ENCODE assay signal across 8 mouse cellular contexts in the genomic region with DNA sequence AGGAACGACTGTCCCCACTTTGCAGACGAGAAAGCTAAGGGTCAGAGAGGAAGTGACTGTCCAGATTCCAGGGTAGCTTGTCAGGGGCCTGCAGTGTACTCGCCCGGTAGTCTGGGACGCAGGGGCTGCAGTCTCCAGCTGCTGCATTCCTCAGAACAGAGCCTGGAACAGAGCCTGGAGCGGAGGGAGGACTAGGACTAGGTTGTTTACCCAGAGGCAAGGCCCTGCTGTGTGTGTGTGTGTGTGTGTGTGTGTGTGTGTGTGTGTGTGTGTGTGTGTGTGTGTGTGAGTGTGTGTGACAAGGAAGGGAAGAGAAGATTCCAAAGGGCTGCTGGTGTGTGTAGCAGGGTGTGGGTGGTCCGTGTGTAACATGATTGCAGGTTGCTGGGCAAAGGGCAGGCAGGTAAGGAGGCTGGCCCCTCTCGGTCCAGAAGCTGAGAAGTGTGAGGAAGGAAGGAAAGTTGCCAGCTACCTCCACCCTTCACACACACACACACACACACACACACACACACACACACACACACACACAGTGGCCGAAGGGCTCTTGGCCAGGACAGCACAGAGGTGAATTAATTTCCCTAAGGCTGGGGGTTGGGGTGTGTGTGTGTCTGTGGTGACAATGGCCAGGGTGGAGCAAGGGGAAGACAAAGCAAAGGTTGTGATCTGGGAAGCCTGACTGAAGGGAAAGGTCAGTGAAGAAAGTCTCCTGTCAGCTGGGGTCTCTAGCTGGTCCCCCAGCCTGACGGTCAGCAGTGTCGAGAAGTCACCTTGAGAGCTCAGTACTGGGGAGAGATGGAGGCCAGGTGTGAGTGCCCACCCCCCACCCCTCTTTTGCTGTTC. TPM values are rescaled to one million over a fixed set of nuclear protein-coding genes. Genes with fewer than 3 reads are reported as not detected.
A peak's percentile ranks its signal among the peaks of the same experiment; 100 is the strongest.
DNase-seq lines count a peak whose midpoint lies in the region; ATAC-seq and TF ChIP-seq lines count a peak whose summit lies in the region.

No protein-coding gene starts in this region.

- no peaks in the 10 kb centered on the region for H3K27me3 ChIP-seq in embryonic facial prominence, embryonic 14.5 days (replicated peaks; ENCODE audit: control insufficient read depth, insufficient read depth, low read length)
- H3K27me3 ChIP-seq in heart, postnatal 0 days (ENCODE audit: control insufficient read depth, insufficient read depth, low read length): no peaks in the 10 kb centered on the region
- no peaks in the 10 kb centered on the region for H3K27me3 ChIP-seq in midbrain, embryonic 10.5 days (ENCODE audit: low read depth, poor library complexity, severe bottlenecking)

- no peak overlapping the region for H3K4me2 ChIP-seq in embryonic facial prominence, embryonic 14.5 days (ENCODE audit: low read depth, low read length)
- peak overlapping the region; percentile 5; the same call in 1 of the 2 replicates for H3K4me2 ChIP-seq in heart, postnatal 0 days (ENCODE audit: low read depth, low read length)

- peak overlapping the region; percentile 37; the same call in 1 of the 2 replicates for H3K9ac ChIP-seq in embryonic facial prominence, embryonic 14.5 days (ENCODE audit: low read depth, low read length)
- peak overlapping the region; percentile 34 for H3K9ac ChIP-seq in heart, postnatal 0 days (replicated peaks; ENCODE audit: low read depth, low read length)

- no peak for DNase-seq in layer of hippocampus, adult 2 months (ENCODE audit: low spot score in 2 of 2)
- DNase-seq in layer of hippocampus, postnatal 25 days (ENCODE audit: extremely low spot score in 1 of 2, low spot score in 1 of 2): no peak
- peak; percentile 87 for DNase-seq in embryonic facial prominence, embryonic 14.5 days (ENCODE audit: low spot score)
- peak; percentile 68 for DNase-seq in heart, postnatal 0 days (ENCODE audit: low spot score)
- peak; percentile 79 to 88 for DNase-seq in kidney, postnatal 4 days
- DNase-seq in midbrain, embryonic 10.5 days (ENCODE audit: low spot score): no peak
- DNase-seq in urinary bladder, postnatal 4 days (ENCODE audit: low spot score in 2 of 2): peak; percentile 78 to 80
- DNase-seq in cerebellum, postnatal 4 days (ENCODE audit: low spot score in 2 of 2): no peak

- ATAC-seq in embryonic facial prominence, embryonic 14.5 days (ENCODE audit: low read depth): no peak
- ATAC-seq in heart, postnatal 0 days (ENCODE audit: insufficient read depth, low read depth): peak; percentile 64

- H3K4me3 ChIP-seq in layer of hippocampus, adult 2 months: no peak overlapping the region
- H3K4me3 ChIP-seq in embryonic facial prominence, embryonic 14.5 days (ENCODE audit: low read depth, low read length): no peak overlapping the region
- H3K4me3 ChIP-seq in heart, postnatal 0 days (ENCODE audit: low read depth, low read length): no peak overlapping the region
- H3K4me3 ChIP-seq in midbrain, embryonic 10.5 days: no peak overlapping the region

- peak overlapping the region; percentile 96 for H3K27ac ChIP-seq in layer of hippocampus, adult 2 months
- H3K27ac ChIP-seq in embryonic facial prominence, embryonic 14.5 days (replicated peaks; ENCODE audit: low read depth, low read length): peak overlapping the region; percentile 90
- peak overlapping the region; percentile 90 for H3K27ac ChIP-seq in heart, postnatal 0 days (ENCODE audit: low read depth)
- H3K27ac ChIP-seq in midbrain, embryonic 10.5 days (replicated peaks): peak overlapping the region; percentile 65

- H3K4me1 ChIP-seq in embryonic facial prominence, embryonic 14.5 days (ENCODE audit: control insufficient read depth, insufficient read depth, low read length): peaks cover 23% of the 10 kb centered on the region
- H3K4me1 ChIP-seq in heart, postnatal 0 days (ENCODE audit: control insufficient read depth, insufficient read depth): peaks cover 27% of the 10 kb centered on the region
- H3K4me1 ChIP-seq in midbrain, embryonic 10.5 days: peaks cover 42% of the 10 kb centered on the region

- no peaks in the 10 kb centered on the region for H3K9me3 ChIP-seq in embryonic facial prominence, embryonic 14.5 days (ENCODE audit: control insufficient read depth, low read length)
- H3K9me3 ChIP-seq in heart, postnatal 0 days (replicated peaks; ENCODE audit: control insufficient read depth, low read length): no peaks in the 10 kb centered on the region
- H3K9me3 ChIP-seq in midbrain, embryonic 10.5 days (replicated peaks): no peaks in the 10 kb centered on the region

- 17% methylated on average over 10 of the region's 11 CpGs for WGBS in embryonic facial prominence, embryonic 14.5 days
- WGBS in heart, postnatal 0 days: 21% methylated on average over 11 of the region's 11 CpGs
- WGBS in midbrain, embryonic 10.5 days: 38% methylated on average over 10 of the region's 11 CpGs

- no peak for TF ChIP-seq CTCF in layer of hippocampus, adult 2 months (conservative IDR thresholded peaks at IDR 0.05)
- no peak for TF ChIP-seq CTCF in heart, postnatal 0 days (IDR thresholded peaks at IDR 0.05; ENCODE audit: low read depth)

- H3K36me3 ChIP-seq in embryonic facial prominence, embryonic 14.5 days (ENCODE audit: control insufficient read depth, insufficient read depth, low read length): peaks cover 14% of the 10 kb centered on the region; the same call in 1 of the 2 replicates
- 0 out of 2 replicates have a peak, but pooled peaks cover 12% of the 10 kb centered on the region for H3K36me3 ChIP-seq in heart, postnatal 0 days (replicated peaks; ENCODE audit: control insufficient read depth, insufficient read depth, low read length)
- H3K36me3 ChIP-seq in midbrain, embryonic 10.5 days: peaks cover 17% of the 10 kb centered on the region

- TF ChIP-seq EP300 in heart, postnatal 0 days (IDR thresholded peaks at IDR 0.05; ENCODE audit: low read depth): no peak

RNA-seq across cellular contexts. Expression of gene Hexim2, which starts 9.1 kb away (rescaled TPM):
- total RNA-seq in layer of hippocampus, adult 2 months (2021): 10 to 100 TPM in 1 of 2 experiments, 1 to 10 TPM in 1; 9.7 to 16.0 TPM
- total RNA-seq in layer of hippocampus, postnatal 25 days (2021): 10 to 100 TPM; 13.2 to 14.7 TPM
- 6.8 and 9.5 TPM in 2 replicates for polyA plus RNA-seq in embryonic facial prominence, embryonic 14.5 days (2014; fragmentation: Nextera tagmentation; extraction: Ambion mirVana)
- 1.6 and 1.7 TPM in 2 replicates for total RNA-seq in heart, postnatal 0 days (2014; rRNA removed; ENCODE audit: low replicate concordance)
- polyA plus RNA-seq in heart, postnatal 0 days (2015; fragmentation: Nextera tagmentation; extraction: Ambion mirVana): 4.2 and 4.9 TPM in 2 replicates
- polyA plus RNA-seq in midbrain, embryonic 10.5 days (2016; fragmentation: Nextera tagmentation; extraction: Ambion mirVana): 7.8 and 8.2 TPM in 2 replicates

RNA-seq across cellular contexts. Expression of gene Hexim1, which starts 25.3 kb away (rescaled TPM):
- 10 to 100 TPM; 48.5 to 50.8 TPM for total RNA-seq in layer of hippocampus, adult 2 months (2021)
- 10 to 100 TPM; 52.3 to 53.3 TPM for total RNA-seq in layer of hippocampus, postnatal 25 days (2021)
- 7.3 and 8.9 TPM in 2 replicates for polyA plus RNA-seq in embryonic facial prominence, embryonic 14.5 days (2014; fragmentation: Nextera tagmentation; extraction: Ambion mirVana)
- total RNA-seq in heart, postnatal 0 days (2014; rRNA removed; ENCODE audit: low replicate concordance): 9.0 and 11.0 TPM in 2 replicates
- polyA plus RNA-seq in heart, postnatal 0 days (2015; fragmentation: Nextera tagmentation; extraction: Ambion mirVana): 3.2 and 3.3 TPM in 2 replicates
- 2.3 and 2.7 TPM in 2 replicates for polyA plus RNA-seq in midbrain, embryonic 10.5 days (2016; fragmentation: Nextera tagmentation; extraction: Ambion mirVana)

RNA-seq across cellular contexts. Expression of gene Fmnl1, which starts 29.6 kb away (rescaled TPM):
- total RNA-seq in layer of hippocampus, adult 2 months (2021): 100 to 1,000 TPM; 142 to 156 TPM
- total RNA-seq in layer of hippocampus, postnatal 25 days (2021): 100 to 1,000 TPM; 127 to 147 TPM
- 3.3 and 3.5 TPM in 2 replicates for polyA plus RNA-seq in embryonic facial prominence, embryonic 14.5 days (2014; fragmentation: Nextera tagmentation; extraction: Ambion mirVana)
- 2.2 and 3.4 TPM in 2 replicates for total RNA-seq in heart, postnatal 0 days (2014; rRNA removed; ENCODE audit: low replicate concordance)
- 0.91 and 1.1 TPM in 2 replicates for polyA plus RNA-seq in heart, postnatal 0 days (2015; fragmentation: Nextera tagmentation; extraction: Ambion mirVana)
- polyA plus RNA-seq in midbrain, embryonic 10.5 days (2016; fragmentation: Nextera tagmentation; extraction: Ambion mirVana): 1.1 and 1.2 TPM in 2 replicates

RNA-seq across cellular contexts. Expression of gene Acbd4, which starts 39.8 kb away (rescaled TPM):
- 10 to 100 TPM; 87.1 to 91.0 TPM for total RNA-seq in layer of hippocampus, adult 2 months (2021)
- total RNA-seq in layer of hippocampus, postnatal 25 days (2021): 10 to 100 TPM; 79.5 to 90.4 TPM
- 15.0 and 21.4 TPM in 2 replicates for polyA plus RNA-seq in embryonic facial prominence, embryonic 14.5 days (2014; fragmentation: Nextera tagmentation; extraction: Ambion mirVana)
- 16.3 and 20.0 TPM in 2 replicates for total RNA-seq in heart, postnatal 0 days (2014; rRNA removed; ENCODE audit: low replicate concordance)
- 21.6 and 22.2 TPM in 2 replicates for polyA plus RNA-seq in heart, postnatal 0 days (2015; fragmentation: Nextera tagmentation; extraction: Ambion mirVana)
- 10.7 and 12.5 TPM in 2 replicates for polyA plus RNA-seq in midbrain, embryonic 10.5 days (2016; fragmentation: Nextera tagmentation; extraction: Ambion mirVana)

RNA-seq across cellular contexts. Expression of gene Plcd3, which starts 39.9 kb away (rescaled TPM):
- total RNA-seq in layer of hippocampus, adult 2 months (2021): 10 to 100 TPM in 1 of 2 experiments, 1 to 10 TPM in 1; 9.3 to 10.2 TPM
- total RNA-seq in layer of hippocampus, postnatal 25 days (2021): 10 to 100 TPM in 1 of 2 experiments, 1 to 10 TPM in 1; 9.1 to 10.2 TPM
- 3.0 and 3.2 TPM in 2 replicates for polyA plus RNA-seq in embryonic facial prominence, embryonic 14.5 days (2014; fragmentation: Nextera tagmentation; extraction: Ambion mirVana)
- total RNA-seq in heart, postnatal 0 days (2014; rRNA removed; ENCODE audit: low replicate concordance): 27.0 and 38.9 TPM in 2 replicates
- polyA plus RNA-seq in heart, postnatal 0 days (2015; fragmentation: Nextera tagmentation; extraction: Ambion mirVana): 14.5 and 16.3 TPM in 2 replicates
- polyA plus RNA-seq in midbrain, embryonic 10.5 days (2016; fragmentation: Nextera tagmentation; extraction: Ambion mirVana): 1.4 TPM in 2 replicates

Comparison
In these comparisons a context has a peak if more than half of its experiments do, and no peak if none do; other contexts are left out.
1. DNase-seq: peak in embryonic facial prominence, embryonic 14.5 days (single experiment), heart, postnatal 0 days (single experiment), kidney, postnatal 4 days (2 of 2) and urinary bladder, postnatal 4 days (2 of 2); none in layer of hippocampus, adult 2 months (0 of 2), layer of hippocampus, postnatal 25 days (0 of 2), midbrain, embryonic 10.5 days (single experiment) and cerebellum, postnatal 4 days (0 of 2).
2. RNA of gene Fmnl1, which starts 29.6 kb away (total RNA-seq): 142 to 156 TPM in layer of hippocampus, adult 2 months and 127 to 147 TPM in layer of hippocampus, postnatal 25 days; 2.2 to 3.4 TPM in heart, postnatal 0 days; every median in the first group is over 10 times any median in the second.
3. Peak in every context shown above with its lines, with median percentiles within 50 percentile points of each other: H3K27ac ChIP-seq.